Mouse (Mus musculus) heart, adult 8-10 months (tissue): ENCODE results near the gene Spn. TPM values are rescaled to one million over a fixed set of nuclear protein-coding genes. Genes with fewer than 3 reads are reported as not detected.

ENCODE experiments used
- DNase-seq: peaks from one replicate; pipeline ENCODE4 v3.0.0; 2022; ENCODE audit warnings: low spot score
- total RNA-seq, 4 experiments: library from RNA; stranded (reverse); gene quantifications; 2 replicates each; pipeline ENCODE4 v1.2.4; 2022

The Spn gene
- total RNA-seq, 4 experiments from 2014 or later: 0.38 to 0.57 (median 0.46) TPM

DNA sequence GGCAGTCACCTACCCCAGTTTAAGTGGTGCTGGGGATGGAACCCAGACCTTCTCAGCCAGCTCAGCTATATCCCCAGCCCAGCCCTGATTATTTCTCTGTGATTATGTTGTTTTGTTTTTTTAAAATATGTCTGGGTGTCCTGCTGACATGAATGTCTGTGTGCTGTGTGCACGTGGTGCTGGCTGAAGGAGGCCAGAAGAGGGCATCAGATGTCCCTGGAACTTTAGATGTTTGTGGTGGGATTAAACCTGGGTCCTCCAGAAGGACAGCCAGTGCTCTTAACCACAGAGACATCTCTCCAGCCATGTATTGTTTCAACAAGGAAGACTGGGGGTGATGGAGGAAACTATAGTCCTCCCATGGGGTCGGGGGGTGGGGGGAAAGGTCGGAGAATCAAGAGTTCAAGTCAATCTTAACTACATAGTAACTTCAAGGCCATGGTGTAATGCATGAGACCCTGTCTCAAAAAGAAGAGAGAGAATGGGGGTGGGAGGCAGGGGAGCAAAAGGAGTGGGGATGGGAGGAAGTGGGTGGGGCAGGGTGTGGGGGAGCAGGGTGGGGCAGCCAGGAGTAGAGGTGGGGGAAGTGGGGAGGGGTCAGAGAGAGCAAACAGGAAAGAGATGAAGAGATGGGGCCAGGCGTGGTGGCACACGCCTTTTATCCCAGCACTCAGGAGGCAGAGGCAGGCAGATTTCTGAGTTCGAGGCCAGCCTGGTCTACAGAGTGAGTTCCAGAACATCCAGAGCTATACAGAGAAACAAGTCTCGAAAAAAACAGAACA is 3.2 kb upstream of the Spn start:
- no peak for DNase-seq

DNA sequence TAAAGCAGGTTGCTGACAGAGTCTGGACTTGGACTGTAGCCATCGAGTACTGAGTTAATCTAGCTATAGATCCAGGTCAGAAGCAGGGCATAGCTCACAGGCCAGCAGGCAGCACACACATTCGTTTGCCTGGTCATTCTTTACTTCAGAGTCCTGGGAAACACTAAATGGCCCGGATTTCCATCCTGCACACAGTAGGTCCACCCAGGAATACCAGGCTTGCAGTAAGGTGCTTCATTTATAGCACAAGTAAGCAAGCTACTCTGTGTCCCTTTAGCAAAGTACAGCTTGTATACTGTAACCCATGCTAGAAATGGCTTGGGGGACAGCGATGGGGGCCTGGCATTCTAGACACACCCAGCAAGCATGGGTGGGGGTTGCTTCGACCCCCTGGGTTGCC is 1.9 kb upstream of the Spn start:
- no peak for DNase-seq

DNA sequence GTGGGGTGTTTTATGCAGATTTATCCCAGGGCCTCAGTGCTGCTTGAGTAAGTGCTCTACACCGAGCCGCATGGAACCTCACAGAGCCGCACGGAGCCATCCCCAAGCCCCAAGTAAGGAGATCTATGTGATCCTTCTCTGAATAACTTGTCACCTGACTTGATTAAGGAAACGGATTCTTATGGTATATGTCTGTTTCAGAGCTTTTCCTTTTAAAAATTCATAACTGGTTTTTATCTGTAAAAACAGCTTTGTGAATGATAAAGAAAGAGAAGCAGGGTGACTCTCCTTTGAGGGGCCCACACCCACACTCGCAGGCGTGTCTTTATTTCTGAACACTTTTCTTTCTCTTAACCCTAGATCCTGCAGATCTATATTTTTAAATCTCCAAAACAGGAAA is 1.5 kb upstream of the Spn start:
- no peak for DNase-seq

DNA sequence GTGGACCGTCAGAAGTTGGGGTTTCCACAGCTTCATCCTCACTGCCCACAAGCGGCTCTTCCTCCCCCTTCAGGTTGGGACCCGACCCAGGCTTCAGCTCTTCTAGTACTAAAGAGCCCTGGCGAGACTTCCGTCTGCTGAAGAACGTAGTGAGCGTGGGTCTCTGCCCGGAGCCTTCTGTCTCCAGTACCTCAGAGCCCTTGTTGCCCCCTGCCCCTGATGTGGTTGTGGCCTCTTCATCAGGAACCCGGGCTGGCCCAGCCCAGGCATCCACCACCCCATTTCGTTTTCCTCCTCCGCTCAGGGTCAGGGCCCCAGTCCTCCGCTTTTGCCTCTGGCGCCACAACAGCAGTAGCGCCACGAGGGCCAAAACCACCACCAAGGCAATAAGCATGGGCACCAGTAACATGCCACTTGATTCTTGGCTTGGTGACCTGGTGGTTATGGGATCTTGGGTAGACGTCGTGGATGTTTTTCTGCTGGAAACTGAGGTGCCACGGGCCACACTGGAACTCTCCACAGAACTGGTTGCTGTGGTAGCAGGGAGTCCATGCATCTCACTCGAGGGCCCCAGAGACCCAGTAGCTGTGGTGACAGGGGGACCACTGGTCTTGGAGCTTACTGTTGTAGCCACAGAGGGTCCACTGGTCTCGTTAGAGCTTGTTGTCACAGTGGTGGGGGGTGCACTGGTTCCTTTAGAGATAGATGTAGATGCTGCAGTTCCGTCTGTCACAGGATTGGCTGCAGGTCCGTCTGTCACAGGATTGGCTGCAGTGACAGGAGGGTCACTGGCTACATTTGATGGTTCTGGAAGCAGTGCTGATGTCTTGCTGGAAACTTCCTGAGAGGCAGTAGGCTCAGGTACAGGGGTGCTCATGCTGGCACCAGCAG is 1.2 kb downstream of the Spn start:
- no peak for DNase-seq

DNA sequence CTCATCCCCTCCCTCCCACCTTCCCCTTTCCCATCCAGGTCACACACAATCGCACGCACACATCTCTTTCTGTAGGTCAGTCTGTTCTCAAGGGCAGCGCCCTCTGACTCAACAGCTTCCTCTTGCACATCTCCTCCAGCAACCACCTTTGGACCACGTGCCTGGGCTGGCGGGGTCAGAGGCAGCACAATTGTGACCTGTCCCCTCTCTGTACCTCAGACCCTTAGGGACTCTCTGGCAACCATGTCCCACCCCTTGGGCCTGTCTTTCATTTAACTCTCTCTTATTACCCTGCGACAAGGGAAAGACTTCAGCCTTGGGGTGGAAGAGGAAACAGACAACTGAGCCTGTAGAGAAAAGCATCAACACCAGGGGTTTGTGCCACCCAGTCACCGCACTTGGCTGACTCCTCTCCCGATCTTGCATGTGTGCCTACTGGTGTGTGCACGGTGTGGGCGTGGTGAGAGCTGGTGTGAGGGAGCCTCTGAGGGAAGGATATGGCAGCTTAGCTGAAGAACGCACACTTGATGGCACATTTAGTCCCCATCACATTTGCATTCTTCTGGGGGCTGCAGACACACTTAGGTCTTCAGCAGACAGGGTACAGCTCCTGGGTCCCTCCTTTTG is 2.7 kb downstream of the Spn start:
- no peak for DNase-seq

DNA sequence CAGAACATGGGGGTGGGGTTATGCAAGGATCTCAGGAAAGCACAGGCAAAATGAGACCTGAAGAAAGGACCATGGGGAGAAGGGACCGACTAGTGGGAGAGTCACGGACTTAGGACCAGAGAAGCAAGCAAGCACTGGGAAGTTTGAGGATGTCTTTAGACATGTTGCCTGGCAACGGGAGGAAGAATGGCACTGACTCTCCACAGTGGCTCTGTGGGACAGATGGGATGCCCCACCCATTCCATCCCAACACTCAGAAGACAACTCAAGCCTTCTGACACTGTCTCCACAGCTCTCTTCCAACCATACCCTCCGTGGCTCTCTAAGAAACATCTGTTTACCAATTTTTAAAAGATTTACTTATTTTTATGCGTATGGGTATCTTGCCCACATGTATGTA is 4.5 kb downstream of the Spn start:
- no peak for DNase-seq

DNA sequence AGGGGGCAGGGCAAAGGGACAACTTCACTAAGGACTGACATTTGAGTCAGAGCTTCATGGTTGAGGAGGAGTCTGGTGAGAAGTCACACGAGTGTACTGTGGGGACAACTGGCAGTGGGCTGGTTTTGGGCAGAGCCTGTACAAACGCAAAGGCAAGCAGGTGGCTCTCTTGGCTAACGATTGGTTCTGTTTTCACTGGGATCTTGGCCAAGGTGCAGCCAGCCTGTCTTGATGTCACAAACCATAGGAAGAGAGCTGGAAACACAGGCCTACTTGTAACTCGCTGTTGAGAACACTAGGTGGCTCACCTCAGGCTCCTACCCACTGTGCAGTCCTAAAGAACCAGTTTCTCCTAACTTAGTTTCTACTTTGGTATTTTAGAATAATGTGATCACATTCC is 8.0 kb downstream of the Spn start:
- peak; percentile 11 for DNase-seq

DNA sequence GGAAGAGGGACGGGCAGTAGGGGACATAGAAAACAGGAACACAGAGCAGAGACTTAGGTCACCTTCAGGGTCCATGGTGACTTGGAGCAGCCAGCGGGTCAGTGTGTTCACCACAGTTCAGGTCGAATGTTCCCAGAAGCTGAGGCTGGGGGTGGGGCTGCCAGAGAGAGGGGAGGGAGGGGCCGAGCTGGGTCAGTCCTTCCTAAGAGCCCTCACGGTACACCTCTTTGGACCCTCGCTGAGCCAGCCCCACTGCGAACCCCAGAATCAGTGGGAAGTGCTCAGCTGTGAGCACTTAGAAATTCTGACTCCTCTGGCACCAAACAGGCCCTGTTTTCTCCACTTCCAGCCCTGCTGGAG is 15.7 kb downstream of the Spn start, which contains the start of gene Qprt:
TSS of gene Qprt (minus strand) at position 316 of the 360 bp plus-strand sequence.
- no peak for DNase-seq

DNA sequence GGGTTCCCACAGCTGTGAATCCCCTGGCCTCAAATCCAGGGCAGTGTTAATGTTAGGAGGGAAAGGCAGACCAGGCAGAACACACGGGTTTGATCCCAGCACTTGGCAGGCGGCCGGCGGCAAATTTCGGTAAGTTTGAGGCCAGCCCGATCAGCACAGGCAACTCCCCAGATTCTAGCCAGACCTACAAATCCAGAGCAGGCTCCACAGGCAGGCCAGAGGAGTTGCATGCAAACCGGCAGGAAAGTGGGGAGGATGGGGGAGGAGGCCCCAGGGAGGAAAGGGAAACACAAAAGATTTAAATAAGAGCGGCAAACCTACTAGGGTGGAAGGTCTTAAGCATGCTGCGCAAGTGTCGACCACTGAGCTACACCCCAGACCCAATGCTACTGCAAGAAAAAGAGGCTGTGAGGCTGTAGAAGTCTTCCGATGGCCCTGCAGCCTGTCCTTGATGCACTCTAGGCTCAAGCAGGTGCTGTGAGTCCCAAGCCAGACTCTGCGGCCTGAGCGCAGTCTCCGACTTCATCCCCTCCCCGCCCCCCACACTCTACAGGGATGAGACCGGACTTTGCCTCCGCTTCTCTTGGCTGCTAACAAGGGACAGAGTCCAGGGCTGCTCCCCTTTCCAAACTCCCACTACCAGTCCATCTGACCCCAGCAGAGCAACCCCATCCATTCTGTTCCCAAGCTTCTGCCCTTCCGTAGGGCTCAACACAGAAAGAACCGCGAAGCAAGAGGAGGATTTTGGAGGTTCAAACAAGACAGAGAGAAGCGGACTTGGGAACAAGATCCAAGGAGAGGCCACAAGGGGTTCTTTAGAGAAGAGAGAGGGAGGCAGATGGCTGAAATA is 16.3 kb downstream of the Spn start:
- DNase-seq: no peak

DNA sequence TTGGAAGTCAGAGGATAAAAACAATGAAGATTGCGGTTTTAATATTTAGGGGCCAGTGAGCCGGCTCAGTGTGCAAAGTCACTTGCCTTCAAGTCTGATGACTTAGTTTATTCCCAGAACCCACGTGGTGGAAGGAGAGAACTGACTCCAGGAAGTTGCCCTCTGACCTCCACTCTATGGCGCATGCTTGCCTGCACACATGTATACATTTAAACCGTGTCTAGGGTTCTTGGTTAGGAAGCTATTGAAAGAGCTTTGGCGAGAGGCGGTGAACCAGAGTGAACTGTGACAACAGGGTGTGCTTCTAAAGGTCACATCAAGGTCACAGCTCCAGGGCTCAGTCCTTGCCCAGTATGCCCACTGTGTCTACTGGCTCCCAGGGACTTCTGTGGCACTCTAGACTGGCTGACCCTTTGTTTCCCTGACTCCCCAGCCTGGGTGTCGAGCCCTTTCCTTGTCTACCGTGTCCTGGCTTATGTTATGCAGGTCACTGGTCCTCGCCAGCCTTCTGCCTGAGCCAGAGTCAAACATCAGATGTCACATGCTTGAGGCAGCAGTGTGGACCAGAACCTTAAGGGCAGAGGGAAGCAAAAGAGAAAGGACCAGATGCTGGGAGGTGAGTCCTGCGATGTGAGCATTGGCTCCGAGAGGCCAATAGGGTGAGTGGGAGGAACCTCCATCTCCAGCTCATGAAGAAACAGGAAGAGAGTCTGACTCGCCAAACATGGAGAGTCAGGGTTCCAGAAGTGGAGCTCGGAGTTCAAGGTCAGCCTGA is 18.8 kb downstream of the Spn start:
- DNase-seq: no peak

DNA sequence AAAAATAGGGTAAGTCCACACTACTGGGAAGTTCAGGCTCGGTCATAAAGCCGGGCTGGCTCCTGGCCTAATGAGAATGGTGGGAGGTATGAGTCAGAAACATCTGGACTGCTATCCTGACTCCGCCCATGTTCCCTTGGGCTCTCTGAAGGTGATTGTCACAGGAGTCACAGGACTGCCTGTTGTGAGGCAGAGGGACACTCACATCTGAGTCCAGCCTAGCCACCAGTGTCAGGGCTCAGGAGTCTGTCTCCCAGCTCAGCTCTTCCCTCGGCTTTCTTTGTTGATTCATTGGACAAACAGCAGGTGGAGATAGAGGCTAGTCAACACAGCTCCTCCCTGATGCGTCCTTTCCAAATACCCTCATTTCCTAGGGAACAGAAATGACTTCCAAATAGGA is 19.7 kb downstream of the Spn start:
- DNase-seq: peak; percentile 26

DNA sequence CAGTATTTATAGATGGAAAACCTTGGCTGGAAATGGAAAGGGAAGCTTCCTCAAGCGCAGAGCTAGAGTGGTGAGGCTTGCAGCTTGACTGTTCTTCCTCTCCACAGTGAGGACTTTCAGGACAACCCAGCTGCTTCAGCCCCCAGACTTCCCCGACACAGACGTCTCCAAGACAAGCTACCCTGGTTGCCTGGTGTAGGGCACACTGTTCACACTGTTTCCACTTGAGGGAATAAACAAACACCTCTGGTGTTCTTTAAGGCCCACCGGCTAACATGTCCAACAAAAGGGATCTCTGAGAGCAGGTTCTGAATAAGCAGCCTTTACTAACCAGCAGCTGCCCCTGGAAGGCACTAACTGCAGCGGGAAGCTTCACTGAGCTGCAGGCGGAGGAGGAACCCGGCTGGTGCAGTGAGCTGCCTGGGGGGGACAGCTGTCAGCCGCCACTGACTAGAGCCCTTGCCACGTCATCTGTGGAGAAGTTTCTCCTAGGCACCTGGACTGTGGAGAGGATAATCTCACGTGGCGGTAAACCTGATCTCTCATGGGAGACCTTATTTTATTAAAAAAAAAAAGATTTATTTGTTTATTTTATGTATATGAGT is 21.2 kb downstream of the Spn start:
- DNase-seq: no peak

DNA sequence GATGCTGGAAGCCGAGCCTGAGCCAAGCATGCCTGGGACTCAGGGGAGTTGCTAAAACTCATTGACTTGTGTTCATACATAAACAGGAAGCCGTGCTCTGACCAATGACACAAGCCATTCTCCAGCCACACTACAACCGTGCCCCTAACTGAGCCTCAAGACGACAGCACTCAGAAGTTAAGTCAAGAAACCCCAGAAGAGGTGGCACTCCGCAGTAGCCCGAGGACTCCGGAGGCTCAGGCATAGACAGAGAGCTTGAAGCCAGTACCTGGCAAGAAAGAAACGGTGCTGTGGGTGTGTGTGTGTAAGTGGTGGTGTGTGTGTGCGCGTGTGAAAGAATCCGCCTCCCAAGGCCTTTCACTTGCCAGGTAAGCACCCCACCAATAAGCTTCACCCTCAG is 22.7 kb downstream of the Spn start:
- no peak for DNase-seq

DNA sequence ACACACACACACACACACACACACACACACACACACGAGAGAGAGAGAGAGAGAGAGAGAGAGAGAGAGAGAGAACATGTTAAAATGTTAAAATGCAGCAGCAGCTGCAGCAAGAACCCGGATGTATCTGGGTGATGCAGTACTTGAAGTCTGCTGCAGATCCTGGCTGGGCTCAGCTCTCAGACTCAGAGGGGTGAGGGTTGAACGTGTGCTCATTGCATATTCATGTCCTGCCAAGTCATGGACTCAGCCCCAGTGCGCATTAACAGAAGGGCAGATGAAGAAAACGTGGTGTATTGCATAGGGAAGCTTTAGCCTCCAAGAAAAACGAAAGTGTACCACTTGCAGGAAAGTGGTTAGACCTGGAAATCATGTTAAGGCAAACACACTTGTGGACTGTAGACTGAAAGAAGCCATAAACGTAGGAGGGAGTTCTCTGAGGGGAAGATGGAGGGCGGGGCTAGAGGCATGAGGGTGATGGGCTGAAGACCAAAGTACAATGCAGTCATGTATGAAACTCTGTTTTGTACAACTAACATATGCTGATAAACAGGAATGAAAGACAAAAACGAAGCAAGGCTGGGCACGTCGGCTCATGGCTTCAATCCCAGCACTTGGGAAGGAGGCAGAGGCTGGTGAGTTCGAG is 23.9 kb downstream of the Spn start:
- no peak for DNase-seq

DNA sequence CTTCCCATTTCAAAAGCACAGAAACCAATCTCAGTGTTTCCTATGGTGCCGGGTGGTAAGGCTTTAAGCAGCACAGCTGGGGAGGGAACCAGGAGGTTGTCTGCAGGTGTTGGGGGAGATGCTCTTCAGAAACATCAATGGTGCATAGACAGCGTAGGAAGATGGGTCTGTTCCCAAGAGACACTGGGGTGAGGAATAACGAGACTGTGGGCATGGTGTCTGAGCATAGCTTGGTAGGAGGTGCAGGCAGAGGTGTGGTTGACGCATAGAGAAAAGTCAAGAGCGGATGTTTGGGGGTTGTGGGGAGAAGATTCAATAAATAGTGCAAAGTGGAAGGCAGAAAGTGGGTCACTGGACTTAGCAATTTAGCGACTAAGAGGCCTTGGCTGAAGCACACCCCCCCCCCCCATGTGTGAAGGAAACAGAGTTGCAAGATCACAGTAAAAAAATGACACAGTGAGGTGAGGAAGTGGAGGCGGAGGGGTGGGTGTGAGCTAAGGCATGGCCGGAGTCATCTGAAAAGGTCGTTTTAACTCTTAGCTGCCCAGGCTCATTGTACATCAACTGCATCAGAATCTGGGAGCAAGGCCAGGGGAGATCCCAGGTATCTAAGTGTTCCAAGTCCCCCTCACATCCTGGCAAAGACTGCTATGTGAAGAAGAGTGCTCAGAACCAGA is 24.6 kb downstream of the Spn start:
- no peak for DNase-seq

DNA sequence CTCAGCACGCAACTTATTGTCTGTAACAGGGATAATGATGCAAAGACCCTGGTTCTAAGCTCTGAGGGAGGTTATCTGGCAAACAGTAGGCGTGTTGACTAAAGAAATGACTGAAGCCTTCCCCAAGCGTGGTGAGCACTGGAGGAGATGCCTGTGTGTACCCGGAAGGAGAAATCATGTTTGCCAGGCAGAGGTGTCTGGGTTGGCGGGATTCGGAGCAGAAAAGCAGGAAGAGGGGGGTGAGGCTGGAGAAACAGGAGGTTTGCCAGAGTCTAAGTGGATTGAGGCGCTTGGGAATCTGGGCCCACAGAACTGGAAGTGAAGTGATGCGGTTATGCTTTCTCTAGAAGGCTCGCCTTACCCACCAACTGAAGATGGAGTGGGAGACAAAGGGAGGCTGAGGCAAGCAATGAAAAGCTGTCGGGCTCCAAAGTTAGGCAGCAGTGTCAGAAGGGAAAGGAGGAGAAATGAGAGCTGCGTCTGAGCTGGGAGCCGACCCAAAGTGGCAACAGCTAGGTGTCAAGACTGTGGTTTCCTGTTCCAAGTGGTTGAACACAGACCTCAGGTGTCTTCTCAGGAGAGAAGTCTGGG is 25.3 kb downstream of the Spn start:
- DNase-seq: no peak

DNA sequence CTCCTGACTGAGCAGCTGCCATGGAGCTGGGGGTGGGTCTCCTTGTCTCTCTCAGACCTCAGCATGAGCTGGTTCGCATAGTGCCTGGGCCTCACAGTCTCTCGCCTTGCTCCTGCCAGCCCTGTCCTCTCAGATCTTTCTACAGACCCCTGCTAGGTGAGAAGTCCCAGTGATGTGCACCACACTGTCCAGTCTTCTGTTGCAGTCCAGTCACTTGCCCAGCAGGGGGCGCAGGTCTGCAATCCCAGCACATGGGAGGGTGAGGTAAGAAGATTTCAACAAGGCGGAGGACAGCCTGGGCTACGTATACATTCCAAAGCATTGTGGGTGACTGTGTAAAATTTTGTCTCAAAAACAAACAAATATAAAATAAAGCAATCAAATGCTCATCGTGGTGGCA is 26.2 kb downstream of the Spn start:
- DNase-seq: peak; percentile 26

DNA sequence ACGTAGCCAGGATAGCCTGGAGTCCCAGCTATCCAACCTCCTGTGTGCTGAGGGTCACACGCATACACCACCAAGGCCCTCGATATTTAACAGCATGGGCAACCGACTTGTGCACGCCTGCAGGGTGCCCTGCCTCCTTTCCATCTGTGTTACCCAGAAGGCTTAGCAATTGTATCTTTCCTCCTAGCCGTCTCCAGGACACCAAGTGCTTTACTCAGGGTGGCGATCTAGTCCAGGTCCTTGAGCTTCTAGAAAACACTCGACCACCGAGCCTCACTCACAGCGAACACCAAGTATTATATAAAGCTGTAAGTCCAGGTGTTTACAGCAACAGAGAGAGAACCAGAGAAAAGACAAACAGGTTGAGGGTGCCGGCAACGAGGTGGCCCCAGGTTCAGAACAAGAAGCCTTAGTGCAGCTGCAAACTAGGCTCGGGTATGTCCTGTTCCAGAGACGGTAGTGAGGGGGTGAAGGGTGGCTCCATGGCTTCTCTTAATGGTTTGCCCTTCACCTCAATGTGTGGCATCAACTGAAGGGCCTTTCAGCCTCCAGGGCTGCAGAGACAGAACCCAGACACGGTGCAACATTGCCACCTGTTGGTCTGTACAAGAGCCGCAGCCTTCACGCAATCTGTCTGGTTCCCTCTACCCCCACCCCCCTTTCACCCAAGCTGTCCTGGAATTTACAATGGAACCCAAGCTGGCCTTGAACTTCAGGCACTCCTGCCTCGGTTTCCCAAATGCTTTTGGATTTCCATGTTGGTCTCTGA is 27.2 kb downstream of the Spn start:
- DNase-seq: peak; percentile 67
